Mouse (Mus musculus) erythroblast, embryonic 14.5 days (primary cell): ENCODE measurements around the gene Il21r.

Experiments
- GATA1 ChIP-seq: IDR thresholded peaks from 2 replicates; pipeline ENCODE4 v1.6.1; 2012; ENCODE audit warnings: low read length, inconsistent platforms, mixed read lengths
- TAL1 ChIP-seq: IDR thresholded peaks from 3 replicates; pipeline ENCODE4 v1.6.1; 2012; ENCODE audit warnings: low read length, inconsistent platforms, mixed read lengths

DNA sequence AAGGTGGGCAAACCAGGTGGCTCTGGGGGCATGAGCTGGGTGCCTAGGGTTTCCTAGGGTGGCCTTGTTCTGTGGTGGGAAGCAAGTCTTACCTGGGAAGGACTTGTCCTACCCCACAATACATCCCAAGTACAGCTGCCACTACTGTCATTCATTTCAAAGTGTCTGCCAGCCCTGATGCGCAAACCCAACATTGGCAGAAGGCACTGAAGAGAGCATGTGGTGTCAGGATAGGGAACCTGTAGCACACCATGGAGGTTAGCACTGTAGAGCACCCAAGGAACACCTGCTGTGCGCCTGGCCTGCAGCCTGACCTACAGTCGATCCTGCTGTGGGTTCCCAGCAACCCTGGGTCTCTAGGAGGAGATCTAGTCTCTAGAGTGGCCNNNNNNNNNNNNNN lies 27.8 kb downstream of the Il21r start:
- TF ChIP-seq GATA1 (no peak), TAL1 (no peak)
